Mouse (Mus musculus): ENCODE measurements at regions not wholly inside any gene's neighbourhood (a gene's known extent, or its start where the extent isn't known, plus 50 kb on each side); places are given as distances from the start of the nearest gene placed in this dataset.

DNA sequence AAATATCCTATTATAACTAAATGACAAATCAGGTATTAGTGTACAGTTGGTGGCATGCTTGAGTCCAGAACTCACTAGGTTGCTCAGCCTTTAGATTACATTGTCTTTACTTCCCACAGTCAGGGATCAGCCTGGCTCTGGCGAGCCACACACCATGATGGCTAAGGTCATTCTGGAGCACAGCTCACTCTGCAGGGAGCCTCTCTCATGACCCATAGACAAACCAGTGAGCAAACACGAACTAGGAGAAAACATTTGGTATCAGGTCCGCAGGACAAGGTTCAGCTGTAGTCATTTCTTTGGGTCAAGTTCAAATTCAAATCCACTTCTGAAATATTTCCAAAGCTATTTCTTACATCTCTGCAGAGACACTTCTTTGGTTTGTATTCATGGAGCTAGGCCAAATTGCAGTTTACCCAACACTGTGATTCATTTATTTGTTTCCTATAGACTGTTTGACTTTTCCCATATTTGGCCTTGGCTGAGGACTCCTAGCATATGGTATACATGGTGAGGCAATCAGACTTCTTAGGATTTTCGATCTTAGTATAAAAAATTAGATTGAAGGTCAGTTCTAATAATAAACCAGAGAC is 64.5 kb upstream of the Eed start:
- TF ChIP-seq POLR2A (IDR thresholded peaks at IDR 0.05; ENCODE audit: control insufficient read depth, extremely low read depth, insufficient read depth, low read length, poor library complexity), result no peak
- no peak for TF ChIP-seq CTCF (IDR thresholded peaks at IDR 0.05; ENCODE audit: borderline replicate concordance, control insufficient read depth, extremely low read depth, insufficient read depth, low read length, poor library complexity)

Measured in thymus, adult 2 months (tissue).